In the genomic region with DNA sequence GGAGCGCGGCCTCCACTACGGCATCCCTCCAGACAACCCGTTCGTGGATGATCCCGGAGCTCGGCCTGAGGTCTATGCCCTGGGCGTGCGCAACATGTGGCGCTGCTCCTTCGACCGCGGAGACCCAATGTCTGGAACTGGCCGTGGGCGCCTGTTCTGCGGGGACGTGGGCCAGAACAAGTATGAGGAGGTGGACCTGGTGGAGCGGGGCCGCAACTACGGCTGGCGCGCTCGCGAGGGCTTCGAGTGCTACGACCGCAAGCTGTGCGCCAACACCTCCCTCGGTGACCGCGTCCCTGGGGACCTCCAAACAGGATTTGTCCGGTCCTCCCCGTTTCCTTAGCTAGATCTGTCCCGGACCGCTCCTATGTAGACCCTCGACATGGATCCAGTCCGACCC, we compare ENCODE assay signal across 11 mouse cellular contexts. TPM values are rescaled to one million over a fixed set of nuclear protein-coding genes. Genes with fewer than 3 reads are reported as not detected.
DNase-seq lines count a peak whose midpoint lies in the region; ATAC-seq lines count a peak whose summit lies in the region.
"Had no signal": no experiment of that assay in that cellular context is flagged by ENCODE, and none has a peak within 500 bp of the region (broad histone marks: within the 10 kb centered on the region; RNA-seq: fewer than 3 reads in every experiment).

No protein-coding gene starts in this region.

- H3K9ac ChIP-seq in heart, embryonic 16.5 days (ENCODE audit: low read length), result no peak overlapping the region
- H3K9ac ChIP-seq in midbrain, embryonic 11.5 days (ENCODE audit: low read length), result peak overlapping the region; percentile 47
- H3K9ac ChIP-seq: liver, postnatal 0 days had no signal

- ATAC-seq in heart, embryonic 16.5 days (replicated peaks; ENCODE audit: extremely low read depth, insufficient read depth, low FRiP score), result no peak
- ATAC-seq in common myeloid progenitor, adult 5-6 weeks (replicated peaks; ENCODE audit: low read depth, poor library complexity, severe bottlenecking), result 0 out of 2 replicates have a peak, but pooled peaks have one; percentile 30
- no peak for ATAC-seq in midbrain, embryonic 11.5 days (ENCODE audit: low FRiP score)
- ATAC-seq: liver, postnatal 0 days had no signal

- no peaks in the 10 kb centered on the region for H3K36me3 ChIP-seq in heart, embryonic 16.5 days (ENCODE audit: control insufficient read depth, insufficient read depth)
- no peaks in the 10 kb centered on the region for H3K36me3 ChIP-seq in hindbrain, embryonic 10.5 days
- no peaks in the 10 kb centered on the region for H3K36me3 ChIP-seq in midbrain, embryonic 11.5 days (ENCODE audit: control insufficient read depth, insufficient read depth, low read length)

- H3K27me3 ChIP-seq in heart, embryonic 16.5 days (ENCODE audit: control insufficient read depth, insufficient read depth, low read length), result peaks cover 40% of the 10 kb centered on the region
- H3K27me3 ChIP-seq in hindbrain, embryonic 10.5 days (ENCODE audit: insufficient read depth, poor library complexity, severe bottlenecking), result peaks cover 69% of the 10 kb centered on the region
- peaks cover 11% of the 10 kb centered on the region for H3K27me3 ChIP-seq in midbrain, embryonic 11.5 days (ENCODE audit: control insufficient read depth, insufficient read depth, low read length)

- DNase-seq in heart, postnatal 10 days, result no peak
- peak; percentile 37 for DNase-seq in hindbrain, embryonic 10.5 days (ENCODE audit: low spot score)
- DNase-seq in midbrain, embryonic 11.5 days (ENCODE audit: low spot score, missing footprints), result peak; percentile 88
- no peak for DNase-seq in T-cell, adult 2 months (ENCODE audit: low spot score)
- DNase-seq in adrenal gland, postnatal 14 days, result no peak
- no peak for DNase-seq in layer of hippocampus, adult 9-11 months
- DNase-seq: cerebellum, adult 18-20 months; liver, postnatal 0 days had no signal

- peak overlapping the region; percentile 48 for H3K4me2 ChIP-seq in heart, embryonic 16.5 days (ENCODE audit: low read depth, low read length)
- peak overlapping the region; percentile 26; the same call in 1 of the 2 replicates for H3K4me2 ChIP-seq in midbrain, embryonic 11.5 days

- H3K4me1 ChIP-seq in heart, embryonic 16.5 days (ENCODE audit: control insufficient read depth, insufficient read depth, low read length), result peaks cover 2% of the 10 kb centered on the region
- H3K4me1 ChIP-seq in hindbrain, embryonic 10.5 days (replicated peaks), result peaks cover 76% of the 10 kb centered on the region
- peaks cover 61% of the 10 kb centered on the region for H3K4me1 ChIP-seq in midbrain, embryonic 11.5 days (ENCODE audit: control insufficient read depth, insufficient read depth, low read length)

- H3K4me3 ChIP-seq in heart, embryonic 16.5 days (ENCODE audit: low read length), result peak overlapping the region; percentile 31
- H3K4me3 ChIP-seq in hindbrain, embryonic 10.5 days, result peak overlapping the region; percentile 29
- no peak overlapping the region for H3K4me3 ChIP-seq in midbrain, embryonic 11.5 days (ENCODE audit: low read depth, low read length)
- H3K4me3 ChIP-seq: myocyte had no signal

- intact Hi-C loops in heart, postnatal 10 days (cut with DNase I), result no loop called here

- WGBS in heart, embryonic 16.5 days, result 10% methylated on average over 36 of the region's 37 CpGs
- WGBS in hindbrain, embryonic 10.5 days, result 9% methylated on average over 37 of the region's 37 CpGs
- WGBS in midbrain, embryonic 11.5 days, result 9% methylated on average over 37 of the region's 37 CpGs

- H3K27ac ChIP-seq in heart, embryonic 16.5 days (ENCODE audit: low read length), result no peak overlapping the region
- H3K27ac ChIP-seq in hindbrain, embryonic 10.5 days, result peak overlapping the region; percentile 92
- no peak overlapping the region; the same call in 1 of the 2 replicates for H3K27ac ChIP-seq in midbrain, embryonic 11.5 days (ENCODE audit: low read depth, low read length)

- no peaks in the 10 kb centered on the region for H3K9me3 ChIP-seq in heart, embryonic 16.5 days (replicated peaks; ENCODE audit: control insufficient read depth, low read length)
- no peaks in the 10 kb centered on the region for H3K9me3 ChIP-seq in hindbrain, embryonic 10.5 days
- no peaks in the 10 kb centered on the region for H3K9me3 ChIP-seq in midbrain, embryonic 11.5 days (ENCODE audit: control insufficient read depth, low read length)

RNA-seq across cellular contexts. Expression of gene Hhipl1, which starts 12.4 kb away (rescaled TPM):
- polyA plus RNA-seq in heart, embryonic 16.5 days (2015; fragmentation: Nextera tagmentation; extraction: Ambion mirVana), result 0.84 and 0.95 TPM in 2 replicates
- 1 to 10 TPM; 1.5 to 3.2 TPM for total RNA-seq in heart, postnatal 10 days (2021)
- total RNA-seq in common myeloid progenitor, adult 5-6 weeks (2017), result not detected in 2 replicates
- 3.0 and 3.2 TPM in 2 replicates for polyA plus RNA-seq in hindbrain, embryonic 10.5 days (2016; fragmentation: Nextera tagmentation; extraction: Ambion mirVana)
- polyA plus RNA-seq in midbrain, embryonic 11.5 days (2014; fragmentation: Nextera tagmentation; extraction: Ambion mirVana), result 2.7 and 3.5 TPM in 2 replicates
- total RNA-seq in adrenal gland, postnatal 14 days (2021), result 0.67 and 0.79 TPM in 2 replicates

RNA-seq across cellular contexts. Expression of gene Cyp46a1, which starts 15.7 kb away (rescaled TPM):
- 4.9 TPM in 2 replicates for polyA plus RNA-seq in heart, embryonic 16.5 days (2015; fragmentation: Nextera tagmentation; extraction: Ambion mirVana)
- 1 to 10 TPM in 1 of 2 experiments, under 1 TPM in 1; 0.69 to 2.3 TPM for total RNA-seq in heart, postnatal 10 days (2021)
- total RNA-seq in common myeloid progenitor, adult 5-6 weeks (2017), result not detected in 2 replicates
- polyA plus RNA-seq in hindbrain, embryonic 10.5 days (2016; fragmentation: Nextera tagmentation; extraction: Ambion mirVana), result 17.8 and 19.1 TPM in 2 replicates
- 8.6 and 10.2 TPM in 2 replicates for polyA plus RNA-seq in midbrain, embryonic 11.5 days (2014; fragmentation: Nextera tagmentation; extraction: Ambion mirVana)
- total RNA-seq in adrenal gland, postnatal 14 days (2021), result 1.7 and 2.0 TPM in 2 replicates

RNA-seq across cellular contexts. Expression of gene Ccdc85c, which starts 43.3 kb away (rescaled TPM):
- 4.2 and 4.6 TPM in 2 replicates for polyA plus RNA-seq in heart, embryonic 16.5 days (2015; fragmentation: Nextera tagmentation; extraction: Ambion mirVana)
- 10 to 100 TPM; 32.8 to 34.4 TPM for total RNA-seq in heart, postnatal 10 days (2021)
- total RNA-seq in common myeloid progenitor, adult 5-6 weeks (2017), result 0.82 and 2.4 TPM in 2 replicates
- polyA plus RNA-seq in hindbrain, embryonic 10.5 days (2016; fragmentation: Nextera tagmentation; extraction: Ambion mirVana), result 14.3 and 16.0 TPM in 2 replicates
- polyA plus RNA-seq in midbrain, embryonic 11.5 days (2014; fragmentation: Nextera tagmentation; extraction: Ambion mirVana), result 19.2 and 20.4 TPM in 2 replicates
- 21.6 and 23.0 TPM in 2 replicates for total RNA-seq in adrenal gland, postnatal 14 days (2021)

RNA-seq across cellular contexts. Expression of gene Eml1, which starts 52.3 kb away (rescaled TPM):
- 84.9 and 87.0 TPM in 2 replicates for polyA plus RNA-seq in heart, embryonic 16.5 days (2015; fragmentation: Nextera tagmentation; extraction: Ambion mirVana)
- total RNA-seq in heart, postnatal 10 days (2021), result 10 to 100 TPM; 82.1 to 94.6 TPM
- not detected in 2 replicates for total RNA-seq in common myeloid progenitor, adult 5-6 weeks (2017)
- 104 and 125 TPM in 2 replicates for polyA plus RNA-seq in hindbrain, embryonic 10.5 days (2016; fragmentation: Nextera tagmentation; extraction: Ambion mirVana)
- 108 and 111 TPM in 2 replicates for polyA plus RNA-seq in midbrain, embryonic 11.5 days (2014; fragmentation: Nextera tagmentation; extraction: Ambion mirVana)
- 32.9 and 38.8 TPM in 2 replicates for total RNA-seq in adrenal gland, postnatal 14 days (2021)

Comparison
In these comparisons a context has a peak if more than half of its experiments do, and no peak if none do; other contexts are left out.
1. DNase-seq: peak in hindbrain, embryonic 10.5 days (single experiment) and midbrain, embryonic 11.5 days (single experiment); none in heart, postnatal 10 days (0 of 2), T-cell, adult 2 months (single experiment), adrenal gland, postnatal 14 days (single experiment) and layer of hippocampus, adult 9-11 months (single experiment).